Mouse (Mus musculus): Measurements from ENCODE around the gene Tnr. TPM values are rescaled to one million over a fixed set of nuclear protein-coding genes. Genes with fewer than 3 reads are reported as not detected.

Tnr gene
- polyA plus RNA-seq, 1 experiment from 2014 or later, result 0.01 TPM

DNA sequence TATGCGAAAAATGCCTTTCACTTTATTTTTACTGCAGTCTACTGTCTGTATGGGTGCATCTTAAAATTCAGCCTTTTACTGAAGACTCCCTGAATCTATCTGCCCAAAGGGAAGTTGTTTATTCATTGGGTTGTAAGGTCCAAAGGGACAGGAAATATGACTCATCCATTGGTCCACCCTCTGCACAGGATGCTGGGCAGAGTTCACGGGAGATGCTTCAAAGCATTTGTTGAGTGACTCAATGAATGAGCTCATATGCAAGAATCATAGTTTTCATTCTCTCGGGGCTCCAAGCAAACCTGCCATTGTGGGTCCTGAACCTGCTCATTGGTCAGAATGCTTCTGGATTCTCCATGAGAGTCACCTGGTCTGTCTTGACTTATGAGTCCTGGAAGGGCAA is 72.2 kb downstream of the Tnr start:
- Histone ChIP-seq H3K36me3 (no peaks in the 10 kb centered on the region), H3K9ac (no peak overlapping the region), H3K4me3 (replicated peaks) (no peak overlapping the region), H3K4me2 (no peak overlapping the region), H3K4me1 (replicated peaks) (no peaks in the 10 kb centered on the region), H3K27ac (no peak overlapping the region), H3K9me3 (replicated peaks) (no peaks in the 10 kb centered on the region), H3K27me3 (no peaks in the 10 kb centered on the region)
- ATAC-seq (ENCODE audit: low read depth), result no peak
- no peak for DNase-seq
- 29% methylated on average over 3 of the region's 3 CpGs for WGBS (ENCODE audit: insufficient replicate concordance)

DNA sequence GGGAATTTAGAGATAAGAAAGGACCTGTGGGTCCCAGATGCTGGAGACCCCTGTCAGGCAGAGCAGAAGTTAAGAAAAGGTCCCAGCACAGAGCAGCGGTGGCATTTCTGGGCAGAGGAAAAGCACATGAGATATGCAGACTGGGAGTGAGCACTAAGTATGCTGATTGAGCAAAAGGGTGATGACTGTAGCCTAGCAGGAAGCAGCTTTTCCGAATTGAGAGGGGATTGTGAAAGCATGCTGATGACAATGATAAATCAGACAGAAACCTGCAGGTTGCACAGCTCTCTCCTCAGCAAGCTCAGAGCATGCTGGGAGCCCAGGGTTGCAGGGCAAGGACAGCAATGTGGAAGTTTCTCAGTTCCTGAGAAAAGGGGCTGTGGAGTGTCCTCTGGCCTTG is 73.1 kb downstream of the Tnr start:
- Histone ChIP-seq H3K4me1 (replicated peaks) (no peaks in the 10 kb centered on the region), H3K4me2 (no peak overlapping the region), H3K4me3 (replicated peaks) (no peak overlapping the region), H3K27me3 (no peaks in the 10 kb centered on the region), H3K36me3 (no peaks in the 10 kb centered on the region), H3K27ac (no peak overlapping the region), H3K9me3 (replicated peaks) (no peaks in the 10 kb centered on the region), H3K9ac (no peak overlapping the region)
- WGBS (ENCODE audit: insufficient replicate concordance), result 7% methylated on average over 2 of the region's 2 CpGs
- ATAC-seq (ENCODE audit: low read depth) (no peak), DNase-seq (no peak)

DNA sequence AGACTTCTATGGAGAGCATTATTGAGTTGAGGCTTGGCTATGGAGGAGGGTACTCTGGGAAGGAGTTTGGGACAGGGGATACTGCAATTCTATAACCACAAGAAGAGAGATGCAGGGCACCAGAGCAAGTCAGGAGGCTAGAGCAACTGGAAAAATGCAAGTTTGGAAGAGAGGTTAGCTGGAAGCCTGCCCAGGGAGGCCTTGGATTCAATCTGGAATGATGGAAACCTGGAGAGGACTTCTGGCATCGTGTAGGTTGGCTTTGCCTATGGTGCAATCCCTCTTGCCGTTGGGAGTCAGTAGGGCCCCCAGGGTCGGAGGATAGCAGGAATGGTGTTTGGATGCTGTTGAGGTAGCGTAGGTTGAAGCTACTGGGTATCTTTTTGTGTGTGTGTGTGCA is 90.0 kb downstream of the Tnr start:
- no peaks in the 10 kb centered on the region for H3K27me3 ChIP-seq
- H3K4me3 ChIP-seq (replicated peaks), result no peak overlapping the region
- WGBS (ENCODE audit: insufficient replicate concordance), result 56% methylated on average over 4 of the region's 4 CpGs
- H3K9me3 ChIP-seq (replicated peaks), result no peaks in the 10 kb centered on the region
- H3K36me3 ChIP-seq, result no peaks in the 10 kb centered on the region
- no peak overlapping the region for H3K4me2 ChIP-seq
- DNase-seq (no peak), ATAC-seq (ENCODE audit: low read depth) (no peak)
- no peak overlapping the region for H3K27ac ChIP-seq
- no peaks in the 10 kb centered on the region for H3K4me1 ChIP-seq (replicated peaks)
- no peak overlapping the region for H3K9ac ChIP-seq

DNA sequence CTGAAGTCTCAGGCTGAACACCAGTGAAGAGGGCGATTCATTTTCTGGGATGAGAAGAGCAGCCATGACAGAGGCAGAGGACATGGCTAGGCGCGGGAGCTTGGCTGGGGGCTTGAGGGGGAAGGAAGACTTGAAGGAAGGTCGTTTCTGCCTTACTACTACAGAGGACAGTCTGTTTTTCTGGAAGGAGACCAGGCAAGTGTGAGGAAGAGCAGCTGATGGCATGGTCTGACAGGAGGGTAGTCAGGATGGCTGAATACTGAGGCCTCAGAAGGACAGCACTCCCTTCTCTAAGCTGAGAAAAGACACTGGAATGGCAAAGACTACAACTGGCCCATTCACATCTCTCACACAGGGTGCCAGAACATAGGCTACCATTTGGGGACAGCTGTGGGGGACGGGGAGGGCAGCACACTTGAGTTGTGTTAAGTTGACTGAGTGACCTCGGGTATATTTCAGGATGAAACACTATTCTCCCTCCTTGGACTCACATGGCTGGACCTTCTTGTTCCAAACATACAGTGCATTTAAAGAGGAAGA is 90.6 kb downstream of the Tnr start:
- Histone ChIP-seq H3K4me2 (no peak overlapping the region), H3K4me1 (replicated peaks) (no peaks in the 10 kb centered on the region), H3K4me3 (replicated peaks) (no peak overlapping the region), H3K9ac (no peak overlapping the region), H3K9me3 (replicated peaks) (no peaks in the 10 kb centered on the region), H3K27ac (no peak overlapping the region), H3K36me3 (no peaks in the 10 kb centered on the region), H3K27me3 (no peaks in the 10 kb centered on the region)
- ATAC-seq (ENCODE audit: low read depth), result no peak
- WGBS (ENCODE audit: insufficient replicate concordance), result 59% methylated on average over 6 of the region's 6 CpGs
- DNase-seq, result no peak

DNA sequence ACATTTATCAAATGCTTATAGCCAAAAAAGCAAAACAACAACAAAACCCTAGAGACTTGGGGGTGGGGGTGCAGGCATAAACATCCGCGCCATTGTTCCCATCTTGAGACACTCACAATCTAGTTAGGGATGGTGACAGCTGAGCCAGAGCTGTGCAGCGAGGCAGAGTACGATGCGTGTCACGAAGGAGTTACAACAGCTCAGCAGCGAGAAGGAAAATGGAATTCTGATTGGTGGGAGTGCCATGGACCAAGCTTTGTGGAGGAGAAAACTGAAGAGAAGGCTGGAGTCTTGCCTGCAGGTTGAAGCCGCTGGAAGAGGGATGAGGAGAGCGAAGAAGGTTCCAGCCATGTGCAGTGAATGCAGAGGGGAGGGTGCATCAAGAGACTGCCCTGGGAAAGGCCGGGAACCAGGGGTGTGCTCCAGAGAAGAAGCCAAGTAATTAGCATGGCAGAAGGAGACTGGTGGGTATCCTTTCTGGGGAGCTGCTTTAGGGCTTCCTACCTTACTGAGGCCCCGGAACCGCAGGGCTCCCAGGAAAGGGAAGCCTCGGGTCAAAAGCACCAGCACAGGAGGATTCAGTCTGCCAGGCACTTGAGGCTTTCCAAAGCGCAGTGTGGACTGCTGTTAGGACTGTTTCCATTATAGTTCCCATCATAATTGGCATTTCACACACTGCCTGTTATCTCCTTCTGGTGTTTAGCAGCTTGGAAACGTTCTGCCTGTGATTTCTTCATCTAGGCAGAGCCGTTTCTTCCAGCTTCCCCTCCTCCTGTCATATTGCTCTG is 91.3 kb downstream of the Tnr start:
- H3K4me1 ChIP-seq (replicated peaks), result no peaks in the 10 kb centered on the region
- no peak overlapping the region for H3K4me2 ChIP-seq
- H3K9me3 ChIP-seq (replicated peaks), result no peaks in the 10 kb centered on the region
- H3K27me3 ChIP-seq, result no peaks in the 10 kb centered on the region
- H3K9ac ChIP-seq, result no peak overlapping the region
- no peaks in the 10 kb centered on the region for H3K36me3 ChIP-seq
- ATAC-seq (ENCODE audit: low read depth) (no peak), DNase-seq (no peak)
- H3K4me3 ChIP-seq (replicated peaks), result no peak overlapping the region
- 53% methylated on average over 16 of the region's 16 CpGs for WGBS (ENCODE audit: insufficient replicate concordance)
- no peak overlapping the region for H3K27ac ChIP-seq

DNA sequence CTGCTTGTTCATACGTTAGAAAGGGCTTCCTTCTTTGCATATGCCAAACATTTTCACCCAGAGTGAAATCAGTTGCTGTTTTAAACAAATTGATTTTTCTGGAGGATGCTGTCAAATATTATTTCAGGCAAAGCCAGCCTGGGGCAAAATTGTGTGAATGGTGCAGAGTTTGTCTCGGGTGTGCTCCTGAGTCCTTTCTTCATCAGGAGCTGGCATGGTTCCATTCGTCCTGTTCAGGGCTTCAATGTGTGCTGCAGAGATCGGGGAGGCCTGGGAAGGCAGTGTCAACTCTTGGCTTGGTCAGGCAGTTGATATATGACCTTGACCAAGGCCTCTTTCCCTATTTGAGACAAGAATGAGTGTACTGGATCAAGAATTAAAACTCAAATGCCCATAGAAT is 92.1 kb downstream of the Tnr start:
- no peaks in the 10 kb centered on the region for H3K27me3 ChIP-seq
- H3K4me1 ChIP-seq (replicated peaks), result no peaks in the 10 kb centered on the region
- 42% methylated on average over 4 of the region's 4 CpGs for WGBS (ENCODE audit: insufficient replicate concordance)
- ATAC-seq (ENCODE audit: low read depth) (no peak), DNase-seq (no peak)
- no peaks in the 10 kb centered on the region for H3K36me3 ChIP-seq
- no peak overlapping the region for H3K4me3 ChIP-seq (replicated peaks)
- no peak overlapping the region for H3K4me2 ChIP-seq
- H3K27ac ChIP-seq, result no peak overlapping the region
- H3K9me3 ChIP-seq (replicated peaks), result no peaks in the 10 kb centered on the region
- no peak overlapping the region for H3K9ac ChIP-seq

DNA sequence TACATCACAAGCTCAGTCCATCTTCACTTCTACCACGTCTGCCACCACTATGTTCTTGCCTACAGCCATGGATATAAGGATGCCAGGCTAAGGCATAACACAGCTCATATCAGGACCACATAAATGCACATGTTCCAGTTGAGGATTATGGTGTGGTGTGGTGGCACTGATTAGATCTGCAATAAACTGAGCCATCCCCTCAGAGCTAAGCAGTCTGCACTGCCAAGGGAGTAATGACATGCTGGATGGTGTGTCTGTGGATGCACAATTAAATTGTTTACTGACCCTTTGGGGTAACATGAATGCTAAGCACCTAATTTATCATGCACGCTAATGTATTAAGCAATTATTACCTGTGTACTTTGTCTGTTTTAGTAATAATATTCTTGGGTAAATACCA is 95.6 kb downstream of the Tnr start:
- Histone ChIP-seq H3K27me3 (no peaks in the 10 kb centered on the region), H3K9me3 (replicated peaks) (no peaks in the 10 kb centered on the region), H3K4me1 (replicated peaks) (no peaks in the 10 kb centered on the region), H3K9ac (no peak overlapping the region), H3K4me2 (no peak overlapping the region), H3K4me3 (replicated peaks) (no peak overlapping the region), H3K36me3 (no peaks in the 10 kb centered on the region), H3K27ac (no peak overlapping the region)
- ATAC-seq (ENCODE audit: low read depth) (no peak), DNase-seq (no peak)
- 53% methylated on average over 2 of the region's 2 CpGs for WGBS (ENCODE audit: insufficient replicate concordance)

DNA sequence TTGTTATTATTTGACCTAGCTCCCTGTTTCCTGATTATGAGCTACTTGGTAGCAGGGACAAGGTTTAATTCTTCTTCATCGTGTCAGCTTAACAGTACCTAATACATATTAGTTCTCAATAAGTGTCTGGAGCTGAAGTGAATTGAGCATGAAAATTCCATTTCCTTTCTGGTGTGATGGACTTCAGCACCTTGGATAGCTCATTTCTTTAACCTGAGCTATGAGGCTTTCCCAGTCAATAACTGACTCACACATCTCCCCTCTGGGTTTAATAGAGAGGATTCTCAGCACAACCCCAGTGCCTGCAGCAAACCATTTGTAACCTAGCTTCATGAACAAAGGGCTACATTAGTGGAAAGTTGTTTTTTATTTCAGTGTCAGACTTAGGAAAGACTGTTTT is 97.8 kb downstream of the Tnr start:
- Histone ChIP-seq H3K27ac (no peak overlapping the region), H3K36me3 (no peaks in the 10 kb centered on the region), H3K4me2 (no peak overlapping the region), H3K27me3 (no peaks in the 10 kb centered on the region), H3K4me1 (replicated peaks) (no peaks in the 10 kb centered on the region), H3K9me3 (replicated peaks) (no peaks in the 10 kb centered on the region), H3K9ac (no peak overlapping the region), H3K4me3 (replicated peaks) (no peak overlapping the region)
- WGBS (ENCODE audit: insufficient replicate concordance), result 37% methylated on average over 1 of the region's 1 CpGs
- DNase-seq, result no peak
- no peak for ATAC-seq (ENCODE audit: low read depth)

DNA sequence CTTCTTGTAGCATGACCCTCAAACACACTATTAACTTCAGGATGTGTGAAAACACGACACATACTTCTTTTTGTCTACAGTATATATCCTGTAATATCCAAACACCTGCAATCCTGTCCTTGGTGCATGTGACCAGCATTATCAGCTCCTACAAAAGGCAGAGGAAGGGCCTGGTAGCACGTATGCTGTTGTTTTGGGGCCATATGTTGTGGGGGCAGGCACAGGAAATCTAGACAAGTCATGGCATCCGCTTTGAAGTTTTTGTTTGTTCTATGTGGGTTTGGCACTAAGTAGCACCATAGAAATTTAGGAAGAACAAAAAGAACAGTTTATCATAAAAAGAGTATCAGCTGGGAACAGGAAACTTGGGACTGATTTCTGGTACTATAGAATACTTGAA is 105.5 kb downstream of the Tnr start:
- H3K27ac ChIP-seq, result no peak overlapping the region
- no peak for DNase-seq
- H3K27me3 ChIP-seq, result no peaks in the 10 kb centered on the region
- no peak overlapping the region for H3K4me3 ChIP-seq (replicated peaks)
- no peaks in the 10 kb centered on the region for H3K36me3 ChIP-seq
- H3K4me2 ChIP-seq, result no peak overlapping the region
- no peaks in the 10 kb centered on the region for H3K4me1 ChIP-seq (replicated peaks)
- H3K9ac ChIP-seq, result no peak overlapping the region
- H3K9me3 ChIP-seq (replicated peaks), result no peaks in the 10 kb centered on the region
- WGBS (ENCODE audit: insufficient replicate concordance), result 55% methylated on average over 3 of the region's 3 CpGs
- no peak for ATAC-seq (ENCODE audit: low read depth)

DNA sequence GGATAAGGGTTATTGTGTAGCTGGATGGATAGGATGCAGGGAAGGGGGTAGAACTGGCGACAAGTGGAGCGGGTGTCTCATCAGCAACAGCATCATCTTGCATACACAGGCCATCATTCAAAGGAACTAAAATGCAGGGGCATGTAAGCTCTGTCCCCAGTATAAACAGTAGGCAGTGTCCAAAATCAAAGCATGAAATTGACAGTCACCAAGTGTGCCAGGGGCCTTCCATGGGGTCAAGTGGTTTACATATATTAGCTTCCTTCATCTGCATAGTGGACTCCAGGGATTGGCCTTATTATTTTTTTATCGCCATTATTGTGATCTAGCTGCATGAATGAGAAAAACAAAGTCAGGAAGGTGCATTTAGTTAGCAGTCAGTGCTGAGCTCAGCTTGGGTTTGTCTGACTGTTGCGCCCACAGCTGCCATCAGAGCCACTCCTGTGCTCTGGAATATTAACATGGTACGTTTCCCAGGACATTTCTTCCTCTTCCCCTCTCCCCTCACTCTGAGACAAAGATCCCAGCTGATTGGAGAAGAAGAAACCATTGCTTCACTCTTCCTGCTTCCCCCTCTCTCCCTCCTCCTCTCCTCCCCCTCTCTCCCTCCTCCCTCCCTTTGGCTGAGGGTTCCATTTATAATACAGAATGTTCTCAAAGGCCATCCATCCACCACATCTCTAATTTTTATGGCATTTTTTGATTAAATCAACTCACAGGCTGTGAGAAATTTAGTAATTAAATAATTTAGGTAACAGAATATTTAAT is 106.4 kb downstream of the Tnr start:
- Histone ChIP-seq H3K9me3 (replicated peaks) (no peaks in the 10 kb centered on the region), H3K4me3 (replicated peaks) (no peak overlapping the region), H3K27me3 (no peaks in the 10 kb centered on the region), H3K4me1 (replicated peaks) (no peaks in the 10 kb centered on the region), H3K27ac (no peak overlapping the region), H3K4me2 (no peak overlapping the region), H3K9ac (no peak overlapping the region), H3K36me3 (no peaks in the 10 kb centered on the region)
- WGBS (ENCODE audit: insufficient replicate concordance), result 58% methylated on average over 5 of the region's 5 CpGs
- no peak for ATAC-seq (ENCODE audit: low read depth)
- DNase-seq, result no peak

DNA sequence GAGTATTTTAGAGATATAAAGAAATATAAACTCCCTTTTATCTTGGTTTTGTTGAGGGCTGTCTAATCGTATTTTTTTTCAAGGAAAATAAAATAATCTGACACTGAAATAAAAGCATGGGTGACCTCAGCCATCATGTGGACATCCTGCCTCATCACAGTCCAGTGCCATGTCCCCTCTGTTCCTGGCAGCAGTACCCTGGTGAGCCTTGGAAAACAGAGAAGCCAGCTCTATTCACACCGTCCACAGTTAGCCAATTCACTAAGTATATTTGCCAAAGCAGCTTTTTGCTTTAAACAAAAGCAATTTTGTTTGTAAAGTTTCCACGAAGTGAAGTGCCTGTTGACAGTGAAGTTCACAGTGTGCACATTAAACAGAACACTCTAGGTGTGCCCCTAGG is 109.0 kb downstream of the Tnr start:
- no peaks in the 10 kb centered on the region for H3K36me3 ChIP-seq
- DNase-seq, result no peak
- no peak overlapping the region for H3K4me2 ChIP-seq
- no peak for ATAC-seq (ENCODE audit: low read depth)
- no peak overlapping the region for H3K9ac ChIP-seq
- no peaks in the 10 kb centered on the region for H3K4me1 ChIP-seq (replicated peaks)
- 52% methylated on average over 3 of the region's 3 CpGs for WGBS (ENCODE audit: insufficient replicate concordance)
- H3K27me3 ChIP-seq, result no peaks in the 10 kb centered on the region
- H3K4me3 ChIP-seq (replicated peaks), result no peak overlapping the region
- H3K27ac ChIP-seq, result no peak overlapping the region
- H3K9me3 ChIP-seq (replicated peaks), result no peaks in the 10 kb centered on the region

DNA sequence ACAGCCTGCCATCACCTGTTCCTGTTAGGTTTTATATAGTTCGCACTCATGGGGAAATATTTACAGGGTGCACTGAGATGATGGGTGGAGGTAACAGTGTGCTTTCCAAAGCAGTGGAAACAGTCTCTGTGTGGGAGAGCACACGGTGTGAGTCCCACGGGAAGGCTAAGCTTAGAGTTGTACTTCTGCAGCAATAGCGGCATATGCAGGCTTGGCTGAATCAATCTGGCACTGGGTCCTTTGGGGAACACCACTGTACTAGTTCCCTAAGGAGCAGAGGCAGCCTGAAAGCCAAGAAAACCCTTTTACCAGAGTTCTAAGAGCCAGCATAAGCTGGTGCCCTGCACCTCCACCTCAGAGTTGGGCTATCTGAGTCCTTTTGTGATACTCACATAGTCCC is 115.8 kb downstream of the Tnr start:
- Histone ChIP-seq H3K4me1 (replicated peaks) (no peaks in the 10 kb centered on the region), H3K4me2 (no peak overlapping the region), H3K4me3 (replicated peaks) (no peak overlapping the region), H3K27ac (no peak overlapping the region), H3K36me3 (no peaks in the 10 kb centered on the region), H3K9me3 (replicated peaks) (no peaks in the 10 kb centered on the region), H3K9ac (no peak overlapping the region), H3K27me3 (no peaks in the 10 kb centered on the region)
- 73% methylated on average over 4 of the region's 4 CpGs for WGBS (ENCODE audit: insufficient replicate concordance)
- DNase-seq (no peak), ATAC-seq (ENCODE audit: low read depth) (no peak)

Measured in liver, embryonic 13.5 days (tissue).